Mouse (Mus musculus) hindbrain, embryonic 11.5 days (tissue): Measurements from ENCODE around the gene Rpl9-ps6. TPM values are rescaled to one million over a fixed set of nuclear protein-coding genes. Genes with fewer than 3 reads are reported as not detected.

Experiments used
- ATAC-seq: fragments of 200-750 bp; cut with Nextera tagmentation; 2 replicates; pipeline ENCODE4 v1.8.0; 2017; ENCODE audit warnings: mild to moderate bottlenecking, moderate TSS enrichment, moderate library complexity; ENCODE audit not compliant: low FRiP score
- DNase-seq: peaks from one replicate; pipeline ENCODE4 v3.0.0-alpha.2; 2015; ENCODE audit warnings: low spot score
- H3K27ac ChIP-seq: fragments of 300-500 bp; sonication (generic); 2 replicates; pipeline ENCODE4 v1.5.1; 2014; ENCODE audit warnings: mild to moderate bottlenecking, low read depth, low read length
- H3K27me3 ChIP-seq: fragments of 300-500 bp; sonication (generic); 2 replicates; pipeline ENCODE4 v1.6.1; 2014; ENCODE audit warnings: mild to moderate bottlenecking, low read length, moderate library complexity, mixed read lengths; ENCODE audit not compliant: control insufficient read depth, insufficient read depth
- H3K36me3 ChIP-seq: fragments of 300-500 bp; sonication (generic); 2 replicates; pipeline ENCODE4 v1.6.1; 2014; ENCODE audit warnings: mild to moderate bottlenecking, low read length, moderate library complexity, mixed read lengths; ENCODE audit not compliant: control insufficient read depth, insufficient read depth
- H3K4me1 ChIP-seq: fragments of 300-500 bp; sonication (generic); replicated peaks from 2 replicates; pipeline ENCODE4 v1.6.1; 2014; ENCODE audit warnings: low read length, mixed read lengths; ENCODE audit not compliant: control insufficient read depth, insufficient read depth
- H3K4me2 ChIP-seq: fragments of 300-500 bp; sonication (generic); replicated peaks from 2 replicates; pipeline ENCODE4 v1.6.1; 2014; ENCODE audit warnings: mild to moderate bottlenecking, low read depth, low read length
- H3K4me3 ChIP-seq: fragments of 300-500 bp; sonication (generic); 2 replicates; pipeline ENCODE4 v1.5.1; 2014; ENCODE audit warnings: low read depth, low read length
- H3K9ac ChIP-seq: fragments of 300-500 bp; sonication (generic); 2 replicates; pipeline ENCODE4 v1.6.1; 2014; ENCODE audit warnings: low read depth, low read length
- H3K9me3 ChIP-seq: fragments of 300-500 bp; sonication (generic); 2 replicates; pipeline ENCODE4 v1.6.1; 2016; ENCODE audit warnings: low read length; ENCODE audit not compliant: control insufficient read depth
- WGBS: fragments of 180-500 bp; shearing (Covaris S2); extraction: QIAGEN DNeasy Blood & Tissue Kit; methylation state at CpG from one replicate; pipeline ENCODE4 v1.1.7; 2014; 5-methylcytosine and 5-hydroxymethylcytosine counted together
- polyA plus RNA-seq: library from polyadenylated mRNA; unstranded; fragments of >200 nt; fragmentation: Nextera tagmentation; extraction: Ambion mirVana; gene quantifications from 2 replicates; pipeline ENCODE4 v1.2.1, GENCODE M21; 2014

Rpl9-ps6 gene
- polyA plus RNA-seq, 1 experiment from 2014 or later = 85.8 TPM

DNA sequence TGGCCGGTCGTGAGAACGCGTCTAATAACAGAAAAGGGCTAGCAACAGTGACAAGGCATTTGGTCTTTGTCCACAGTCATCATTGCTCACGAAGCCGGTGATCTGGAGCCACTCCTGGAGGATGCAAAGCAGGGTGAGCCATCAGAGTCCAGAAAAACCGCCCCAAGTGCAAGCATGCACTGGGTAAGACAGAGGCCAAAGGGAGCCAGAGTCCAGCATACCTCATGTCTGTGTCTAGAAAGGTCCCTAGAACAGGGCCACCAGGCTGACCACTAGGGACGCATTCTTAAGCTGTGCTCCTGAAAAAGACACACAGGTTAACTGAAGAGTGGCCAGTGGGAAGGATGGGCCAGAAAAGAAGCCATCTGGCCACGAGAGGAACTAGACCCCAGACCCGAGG lies 17.4 kb downstream of the Rpl9-ps6 start:
- no peak for ATAC-seq
- no peaks in the 10 kb centered on the region for H3K4me1 ChIP-seq
- no peak for DNase-seq
- H3K9ac ChIP-seq = no peak overlapping the region
- H3K36me3 ChIP-seq = no peaks in the 10 kb centered on the region
- 96% methylated on average over 10 of the region's 10 CpGs for WGBS
- no peak overlapping the region for H3K4me2 ChIP-seq
- no peak overlapping the region for H3K4me3 ChIP-seq
- H3K9me3 ChIP-seq = no peaks in the 10 kb centered on the region
- no peaks in the 10 kb centered on the region for H3K27me3 ChIP-seq
- no peak overlapping the region for H3K27ac ChIP-seq

GRCm38 (mm10) chr19:32441568-32441967 lies 24.8 kb downstream of the Rpl9-ps6 start:
- no peak for DNase-seq
- 97% methylated on average over 10 of the region's 11 CpGs for WGBS
- no peaks in the 10 kb centered on the region for H3K4me1 ChIP-seq
- no peak overlapping the region for H3K27ac ChIP-seq
- no peak overlapping the region for H3K4me3 ChIP-seq
- H3K4me2 ChIP-seq = no peak overlapping the region
- no peaks in the 10 kb centered on the region for H3K36me3 ChIP-seq
- no peaks in the 10 kb centered on the region for H3K9me3 ChIP-seq
- ATAC-seq = no peak
- no peaks in the 10 kb centered on the region for H3K27me3 ChIP-seq
- H3K9ac ChIP-seq = no peak overlapping the region

DNA sequence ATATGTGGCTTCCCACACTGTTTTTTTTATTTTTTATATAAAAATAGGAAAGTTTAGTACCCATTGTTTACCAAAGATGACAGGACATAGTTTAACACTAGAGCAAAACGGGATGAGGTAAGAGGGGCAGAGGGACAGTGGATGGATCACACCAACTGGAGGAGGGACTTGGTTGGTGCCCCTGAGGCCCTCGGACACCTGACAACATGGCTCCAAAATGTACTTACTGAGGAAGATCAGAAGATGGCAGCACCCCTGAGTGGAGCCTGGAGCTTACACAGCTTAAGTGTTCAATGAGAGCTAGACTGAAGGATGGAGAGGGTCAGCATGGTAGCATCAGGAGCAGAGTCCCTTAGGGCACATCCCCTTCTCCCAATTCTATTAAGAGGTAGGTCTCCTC lies 27.0 kb downstream of the Rpl9-ps6 start:
- Histone ChIP-seq H3K27me3 (no peaks in the 10 kb centered on the region), H3K9me3 (no peaks in the 10 kb centered on the region), H3K36me3 (no peaks in the 10 kb centered on the region), H3K27ac (no peak overlapping the region), H3K4me1 (no peaks in the 10 kb centered on the region), H3K4me2 (no peak overlapping the region), H3K4me3 (no peak overlapping the region), H3K9ac (no peak overlapping the region)
- DNase-seq (no peak), ATAC-seq (0 out of 2 replicates have a peak, but pooled peaks have one; percentile 35)
- WGBS = 93% methylated on average over 2 of the region's 2 CpGs

DNA sequence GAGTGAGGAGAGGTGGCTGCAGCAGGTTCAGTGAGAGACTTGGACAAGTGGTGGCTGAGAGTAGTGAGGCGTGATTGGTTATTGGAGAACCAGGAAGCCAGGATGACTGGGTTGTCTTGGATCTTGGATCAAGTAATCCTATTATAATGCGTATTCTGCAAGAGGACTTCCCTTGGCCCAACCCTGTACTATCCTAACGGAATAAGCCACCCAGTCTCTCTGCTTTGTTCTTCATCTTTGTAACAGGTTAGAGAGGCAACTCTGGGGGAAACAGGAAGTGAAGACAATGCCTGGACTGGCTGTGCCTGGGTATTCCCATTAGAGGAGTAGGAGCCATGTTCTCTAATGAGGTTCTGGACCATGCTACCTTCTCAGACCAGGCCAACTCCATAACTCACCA lies 40.5 kb downstream of the Rpl9-ps6 start:
- no peak for ATAC-seq
- H3K27me3 ChIP-seq = no peaks in the 10 kb centered on the region
- 88% methylated on average over 3 of the region's 3 CpGs for WGBS

GRCm38 (mm10) chr19:32424706-32425105 lies 41.7 kb downstream of the Rpl9-ps6 start:
- H3K4me2 ChIP-seq = no peak overlapping the region
- ATAC-seq = no peak
- no peak overlapping the region for H3K27ac ChIP-seq
- no peaks in the 10 kb centered on the region for H3K4me1 ChIP-seq
- H3K36me3 ChIP-seq = no peaks in the 10 kb centered on the region
- H3K9ac ChIP-seq = no peak overlapping the region
- no peaks in the 10 kb centered on the region for H3K27me3 ChIP-seq
- DNase-seq = no peak
- H3K9me3 ChIP-seq = no peaks in the 10 kb centered on the region
- no peak overlapping the region for H3K4me3 ChIP-seq
- WGBS = 88% methylated on average over 3 of the region's 3 CpGs

More for the DNA sequence above, 40.5 kb downstream of the Rpl9-ps6 start:
- Histone ChIP-seq H3K4me1 (no peaks in the 10 kb centered on the region), H3K4me2 (no peak overlapping the region), H3K36me3 (no peaks in the 10 kb centered on the region), H3K27ac (no peak overlapping the region), H3K9me3 (no peaks in the 10 kb centered on the region), H3K4me3 (no peak overlapping the region), H3K9ac (no peak overlapping the region)
- no peak for DNase-seq

DNA sequence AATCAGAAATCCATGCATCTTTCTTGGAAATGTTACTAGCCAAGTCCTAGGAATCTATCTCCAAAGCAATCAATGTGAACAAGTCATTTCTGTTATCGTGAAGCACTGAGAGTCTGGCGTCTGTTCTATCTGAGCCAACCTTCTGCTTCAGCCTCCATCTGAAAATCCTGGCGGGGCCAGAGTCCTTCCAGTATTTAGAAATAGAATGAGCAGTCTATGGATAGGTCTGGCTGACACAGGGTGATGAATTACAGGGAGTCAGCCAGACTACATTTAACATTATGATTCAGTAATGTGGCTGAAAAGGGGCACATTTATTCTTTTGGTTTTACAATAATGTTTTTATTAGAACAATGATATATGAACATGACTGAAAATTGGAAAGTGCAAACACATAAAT lies 47.3 kb downstream of the Rpl9-ps6 start:
- Histone ChIP-seq H3K9ac (no peak overlapping the region), H3K36me3 (no peaks in the 10 kb centered on the region), H3K9me3 (no peaks in the 10 kb centered on the region), H3K4me1 (no peaks in the 10 kb centered on the region), H3K4me3 (no peak overlapping the region), H3K27me3 (no peaks in the 10 kb centered on the region), H3K27ac (no peak overlapping the region), H3K4me2 (no peak overlapping the region)
- ATAC-seq = no peak
- 79% methylated on average over 3 of the region's 3 CpGs for WGBS
- no peak for DNase-seq

DNA sequence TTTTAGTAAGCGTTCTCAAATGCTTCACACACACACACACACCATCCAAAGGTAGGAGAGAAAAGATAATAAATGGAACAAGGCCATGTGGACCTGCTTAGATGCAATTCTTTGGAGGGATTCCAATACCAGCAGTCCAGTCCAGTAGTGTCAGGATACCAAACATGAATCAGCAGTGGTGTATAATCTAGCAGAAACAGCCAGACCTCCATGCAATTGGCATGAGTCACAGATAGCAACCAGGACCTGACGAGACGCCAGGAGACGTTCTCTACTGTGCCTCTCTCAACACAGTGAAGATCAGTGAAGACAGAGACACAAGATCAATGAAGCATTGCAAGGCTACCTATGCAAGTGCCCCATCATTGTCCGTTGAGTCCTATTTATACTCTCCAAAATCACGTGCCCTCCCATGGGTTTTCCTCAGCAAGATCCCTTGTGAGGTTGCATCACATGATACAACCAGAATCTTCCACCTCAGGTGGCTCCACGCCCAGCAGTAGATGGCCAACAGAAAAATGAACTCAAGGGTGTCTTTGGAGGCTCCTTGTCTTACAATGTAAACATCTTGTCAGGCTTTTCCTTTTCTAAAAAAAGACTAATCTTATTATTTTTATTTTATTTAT lies 49.6 kb downstream of the Rpl9-ps6 start:
- Histone ChIP-seq H3K9me3 (no peaks in the 10 kb centered on the region), H3K4me1 (no peaks in the 10 kb centered on the region), H3K4me3 (no peak overlapping the region), H3K36me3 (no peaks in the 10 kb centered on the region), H3K27ac (no peak overlapping the region), H3K27me3 (no peaks in the 10 kb centered on the region), H3K4me2 (no peak overlapping the region), H3K9ac (no peak overlapping the region)
- WGBS = 85% methylated on average over 7 of the region's 7 CpGs
- DNase-seq (no peak), ATAC-seq (no peak)

Other genes starting within 250 kb of the Rpl9-ps6 start
- 12.8 and 17.4 TPM in 2 replicates for gene Sgms1, start 76.9 kb downstream of the Rpl9-ps6 start, polyA plus RNA-seq
- gene Minpp1, start 19.2 kb upstream of the Rpl9-ps6 start, polyA plus RNA-seq = 64.8 and 68.8 TPM in 2 replicates
- gene Papss2, start 129.2 kb upstream of the Rpl9-ps6 start, polyA plus RNA-seq = 3.4 and 5.8 TPM in 2 replicates